Mouse (Mus musculus): ENCODE results near the gene Mcpt2.

DNA sequence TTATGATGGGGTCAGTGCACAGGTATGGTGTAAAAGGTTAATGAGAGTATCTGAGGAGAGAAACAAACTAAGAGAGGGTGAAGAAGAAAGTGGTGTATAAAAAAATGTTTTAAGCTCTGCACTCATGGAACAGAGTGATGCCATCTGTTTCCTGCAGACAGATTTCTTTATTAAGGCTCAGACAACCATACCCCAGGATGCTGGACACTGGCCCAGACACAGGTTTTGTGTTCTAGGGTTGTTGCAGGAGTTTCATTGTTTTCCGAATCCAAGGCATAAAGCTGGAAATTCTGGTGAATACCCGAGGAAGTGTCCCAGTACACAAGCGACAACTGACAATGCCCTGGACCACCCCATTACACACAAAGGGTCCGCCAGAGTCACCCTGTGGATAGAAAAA, 40.2 kb downstream of the Mcpt2 start:
- TF ChIP-seq CTCF (IDR thresholded peaks at IDR 0.05; ENCODE audit: control insufficient read depth, insufficient read depth, low read length) (no peak), POLR2A (IDR thresholded peaks at IDR 0.05; ENCODE audit: borderline replicate concordance, control insufficient read depth, low read depth, low read length) (no peak)
